Mouse (Mus musculus) spleen, adult 2 months (tissue): ENCODE measurements around the gene Runx2.

Experiments used
- CTCF ChIP-seq: fragments of 200-500 bp; IDR thresholded peaks from 2 replicates; pipeline ENCODE4 v1.5.1; 2011; ENCODE audit warnings: mild to moderate bottlenecking, inconsistent platforms; ENCODE audit not compliant: insufficient read depth, insufficient read length, insufficient replicate concordance; ENCODE audit errors: extremely low read depth
- POLR2A ChIP-seq: fragments of 200-500 bp; IDR thresholded peaks from 2 replicates; pipeline ENCODE4 v1.6.1; 2011; ENCODE audit warnings: low read depth, low read length, inconsistent platforms

DNA sequence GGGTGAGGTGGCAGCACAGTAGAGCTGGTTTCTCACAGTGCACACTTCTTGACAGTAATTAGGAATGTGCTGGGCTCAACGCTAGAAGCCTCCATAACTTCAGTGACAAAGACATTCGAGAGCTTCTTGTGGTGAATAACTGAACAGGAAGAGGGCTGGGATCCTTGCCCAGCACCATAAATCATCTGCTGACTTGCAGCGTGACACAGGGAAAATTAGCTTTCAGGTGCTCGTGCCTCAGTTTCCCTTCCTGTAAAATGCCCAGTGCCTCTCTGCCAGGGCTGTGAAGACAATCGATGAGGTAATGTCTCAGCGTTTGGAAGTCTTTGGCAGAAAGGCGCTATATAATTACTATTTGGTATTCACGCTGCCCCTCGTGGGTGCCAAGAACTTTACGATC, 108.1 kb downstream of the Runx2 start:
- TF ChIP-seq POLR2A (no peak), CTCF (no peak)
